Mouse (Mus musculus): ENCODE data around the gene 1600012H06Rik. TPM values are rescaled to one million over a fixed set of nuclear protein-coding genes. Genes with fewer than 3 reads are reported as not detected.
"Not testable (repeated sequence)": the region's sequence is repeated elsewhere in the genome, so short reads cannot be mapped to it uniquely, and the experiment has no call there.

Gene 1600012H06Rik
- total RNA-seq (2014; fragmentation: Nextera tagmentation) (9.4 and 12.4 TPM in 2 replicates), total RNA-seq (2017) (9.2 and 15.6 TPM in 2 replicates)

GRCm38 (mm10) chr17:14943009-14943728, at the start of gene 1600012H06Rik, which contains the start of gene Wdr27:
1600012H06Rik (plus strand) TSS chr17:14943184.
Wdr27 (minus strand) TSS chr17:14943158.
- peak; percentile 97 for ATAC-seq (replicated peaks; ENCODE audit: poor library complexity, severe bottlenecking)

DNA sequence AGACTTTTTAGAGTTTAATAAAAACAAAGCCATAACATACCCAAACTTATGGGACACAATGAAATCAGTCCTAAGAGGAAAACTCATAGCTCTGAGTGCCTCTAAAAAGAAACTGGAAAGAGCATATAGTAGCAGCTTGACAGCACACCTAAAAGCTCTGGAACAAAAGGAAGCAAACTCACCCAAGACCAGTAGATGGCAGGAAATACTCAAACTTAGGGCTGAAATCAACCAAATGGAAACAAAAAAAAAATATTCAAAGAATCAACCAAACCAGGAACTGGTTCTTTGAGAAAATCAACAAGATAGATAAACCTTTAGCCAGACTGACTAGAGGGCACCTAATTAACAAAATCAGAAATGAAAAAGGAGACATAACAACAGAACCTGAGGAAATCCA, 47.9 kb upstream of the 1600012H06Rik start:
- not testable (repeated sequence) for ATAC-seq (replicated peaks; ENCODE audit: poor library complexity, severe bottlenecking)

DNA sequence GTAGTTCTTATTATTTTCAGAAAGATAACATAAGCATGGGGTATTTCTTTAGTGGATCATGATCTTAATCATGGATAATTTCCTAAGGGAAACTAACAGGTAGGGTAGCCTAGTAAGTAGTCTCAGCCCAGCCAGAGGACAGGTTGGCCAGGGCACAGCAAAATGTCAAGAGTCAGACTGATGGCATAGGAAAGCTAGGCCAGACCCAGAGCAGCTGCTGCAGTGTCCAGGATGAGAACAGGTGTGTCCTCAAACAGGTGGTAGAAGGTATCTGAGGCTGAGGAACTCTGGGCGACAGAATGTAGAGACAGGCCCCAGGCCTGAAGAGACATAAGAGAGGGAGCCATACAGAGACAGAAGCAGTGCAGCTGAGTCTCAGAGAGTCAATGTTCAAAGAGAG, 44.0 kb upstream of the 1600012H06Rik start:
- no peak for ATAC-seq (replicated peaks; ENCODE audit: poor library complexity, severe bottlenecking)

GRCm38 (mm10) chr17:14903212-14903611, 39.8 kb upstream of the 1600012H06Rik start:
- no peak for ATAC-seq (replicated peaks; ENCODE audit: poor library complexity, severe bottlenecking)

DNA sequence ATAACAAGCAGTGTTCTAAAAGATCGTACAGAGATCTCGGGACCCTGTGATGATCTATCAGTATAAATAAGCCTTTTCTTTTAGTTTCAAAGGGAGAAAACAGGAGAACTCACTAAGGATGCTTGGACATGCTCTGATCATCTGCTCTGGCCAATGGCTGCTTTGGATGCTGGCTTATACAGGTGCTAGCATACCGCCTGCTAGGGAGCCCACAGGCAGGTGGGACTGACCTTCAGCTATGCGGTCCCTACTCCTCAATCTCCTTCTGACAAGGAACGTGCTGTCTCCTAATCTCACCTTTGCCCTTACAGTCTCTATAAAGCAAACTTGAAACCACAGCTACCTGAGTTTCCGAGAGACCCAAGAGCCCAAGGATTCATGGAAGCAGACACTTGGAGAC, 38.8 kb upstream of the 1600012H06Rik start:
- ATAC-seq (replicated peaks; ENCODE audit: poor library complexity, severe bottlenecking) = no peak

DNA sequence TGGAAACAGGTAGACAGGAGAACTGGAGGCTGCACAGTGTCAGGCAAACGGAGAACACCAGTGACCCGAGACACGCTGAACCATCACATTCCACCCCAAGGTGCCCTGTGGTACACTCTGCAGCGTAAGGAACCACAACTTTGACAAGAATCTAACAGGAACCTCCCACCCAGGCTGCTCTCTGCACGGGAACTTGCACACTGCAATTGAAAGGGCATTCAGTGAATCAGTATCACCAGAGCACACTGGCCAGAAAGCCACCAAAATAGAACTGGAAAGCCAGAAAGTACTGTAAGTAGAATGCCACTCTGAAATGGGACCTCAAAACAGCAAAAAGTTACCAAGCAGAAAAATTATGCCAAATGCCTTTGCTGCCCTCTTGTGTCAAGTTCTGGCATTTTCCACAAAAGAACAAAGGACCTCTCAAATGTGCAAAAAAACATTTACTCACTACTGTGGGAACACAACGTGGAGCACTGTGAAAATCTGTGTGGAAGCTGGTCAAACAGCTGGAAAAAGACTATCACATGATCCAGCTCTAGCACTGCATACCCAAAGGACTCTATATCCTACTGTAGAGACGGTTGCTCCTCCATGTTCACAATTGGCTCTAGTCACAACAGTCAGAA, 38.2 kb upstream of the 1600012H06Rik start:
- ATAC-seq (replicated peaks; ENCODE audit: poor library complexity, severe bottlenecking) = peak; percentile 58

DNA sequence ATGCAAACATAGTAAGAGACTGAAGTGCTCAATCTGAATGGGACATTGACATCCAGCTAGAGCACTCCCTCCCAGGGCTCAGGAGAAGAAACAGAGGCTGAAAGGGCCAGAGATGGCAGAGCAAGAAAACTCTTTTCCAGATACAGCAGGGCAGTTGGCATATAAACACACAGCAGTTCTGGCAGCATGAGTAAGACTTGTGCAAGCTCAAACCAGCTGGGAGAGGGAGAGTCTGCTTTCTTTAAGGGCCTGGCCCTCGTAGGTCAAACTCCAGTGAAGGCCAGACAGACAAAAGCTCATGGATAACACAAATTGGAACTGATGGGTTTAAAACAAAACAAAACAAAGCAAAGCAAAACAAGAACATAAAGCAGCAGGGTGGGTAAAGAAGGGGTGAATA, 36.4 kb upstream of the 1600012H06Rik start:
- ATAC-seq (replicated peaks; ENCODE audit: poor library complexity, severe bottlenecking) = no peak

GRCm38 (mm10) chr17:14907136-14907535, 35.8 kb upstream of the 1600012H06Rik start:
- ATAC-seq (replicated peaks; ENCODE audit: poor library complexity, severe bottlenecking) = no peak

GRCm38 (mm10) chr17:14909331-14909730, 33.7 kb upstream of the 1600012H06Rik start:
- ATAC-seq (replicated peaks; ENCODE audit: poor library complexity, severe bottlenecking) = no peak

DNA sequence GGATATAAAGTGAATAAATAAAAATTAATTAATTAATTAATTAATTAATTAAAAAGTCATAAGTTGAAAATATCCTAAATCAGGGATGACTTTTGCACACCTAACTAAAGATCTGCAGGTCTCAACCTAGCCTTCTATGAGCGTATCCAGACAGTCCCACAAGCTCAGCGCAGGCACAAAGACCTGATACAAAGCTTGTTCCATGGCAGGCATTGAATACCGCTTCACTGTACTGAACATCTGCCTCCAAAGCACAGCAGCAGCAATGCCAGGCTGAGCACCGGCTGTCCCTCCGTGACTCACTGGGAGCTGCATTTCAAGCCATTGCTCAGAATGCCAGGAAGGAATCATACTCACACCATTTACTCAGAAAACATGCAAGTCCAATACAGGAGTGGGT, 32.2 kb upstream of the 1600012H06Rik start:
- no peak for ATAC-seq (replicated peaks; ENCODE audit: poor library complexity, severe bottlenecking)

- 0 out of 2 replicates have a peak, but pooled peaks have one; percentile 46 for ATAC-seq (replicated peaks; ENCODE audit: poor library complexity, severe bottlenecking)
Measured at GRCm38 (mm10) chr17:14912420-14912819, 30.6 kb upstream of the 1600012H06Rik start.

DNA sequence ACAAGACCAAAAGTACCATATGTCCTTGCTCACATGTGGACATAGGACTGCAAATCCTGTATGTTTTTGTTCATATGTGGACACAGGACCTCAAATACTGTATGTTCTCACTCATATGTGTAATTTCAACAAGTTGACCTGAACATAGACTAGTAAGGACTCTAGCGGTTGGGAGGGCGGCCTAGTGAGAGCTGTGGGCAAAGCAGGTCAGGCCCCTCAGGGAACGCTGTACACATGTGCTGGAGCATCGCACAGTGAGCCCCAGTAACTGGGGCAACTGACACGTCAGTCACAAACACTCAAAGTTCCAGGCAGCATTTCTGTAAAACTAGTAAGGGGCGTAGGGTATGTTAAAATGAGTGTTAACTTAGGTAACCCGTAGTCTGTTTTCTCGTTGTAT, 30.0 kb upstream of the 1600012H06Rik start:
- ATAC-seq (replicated peaks; ENCODE audit: poor library complexity, severe bottlenecking) = no peak

GRCm38 (mm10) chr17:14914401-14914800, 28.6 kb upstream of the 1600012H06Rik start:
- no peak for ATAC-seq (replicated peaks; ENCODE audit: poor library complexity, severe bottlenecking)

DNA sequence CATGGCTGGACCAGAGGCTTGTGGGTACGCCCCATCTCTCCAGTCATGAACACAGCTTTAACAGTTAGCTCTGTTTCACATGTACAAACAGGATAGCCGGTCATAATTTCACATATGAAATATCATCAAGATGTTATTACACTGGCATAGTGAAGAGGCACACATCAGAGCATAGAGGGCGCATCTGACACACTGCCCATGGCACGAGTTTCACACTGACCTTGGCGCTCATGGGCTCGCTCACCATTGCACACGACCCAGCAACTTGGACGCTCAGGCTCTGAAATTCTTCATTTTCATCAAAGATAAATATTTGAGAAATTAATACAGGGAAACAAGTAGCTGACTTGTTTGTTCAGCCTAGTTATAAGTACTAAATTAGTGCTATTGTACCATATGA, 25.1 kb upstream of the 1600012H06Rik start:
- ATAC-seq (replicated peaks; ENCODE audit: poor library complexity, severe bottlenecking) = no peak

GRCm38 (mm10) chr17:14921582-14921981, 21.4 kb upstream of the 1600012H06Rik start:
- peak; percentile 95 for ATAC-seq (replicated peaks; ENCODE audit: poor library complexity, severe bottlenecking)

- no peak for ATAC-seq (replicated peaks; ENCODE audit: poor library complexity, severe bottlenecking)
Measured at GRCm38 (mm10) chr17:14927644-14928218, 15.3 kb upstream of the 1600012H06Rik start.

GRCm38 (mm10) chr17:14928631-14929030, 14.4 kb upstream of the 1600012H06Rik start:
- ATAC-seq (replicated peaks; ENCODE audit: poor library complexity, severe bottlenecking) = no peak

GRCm38 (mm10) chr17:14930697-14931096, 12.3 kb upstream of the 1600012H06Rik start:
- ATAC-seq (replicated peaks; ENCODE audit: poor library complexity, severe bottlenecking) = peak; percentile 75

DNA sequence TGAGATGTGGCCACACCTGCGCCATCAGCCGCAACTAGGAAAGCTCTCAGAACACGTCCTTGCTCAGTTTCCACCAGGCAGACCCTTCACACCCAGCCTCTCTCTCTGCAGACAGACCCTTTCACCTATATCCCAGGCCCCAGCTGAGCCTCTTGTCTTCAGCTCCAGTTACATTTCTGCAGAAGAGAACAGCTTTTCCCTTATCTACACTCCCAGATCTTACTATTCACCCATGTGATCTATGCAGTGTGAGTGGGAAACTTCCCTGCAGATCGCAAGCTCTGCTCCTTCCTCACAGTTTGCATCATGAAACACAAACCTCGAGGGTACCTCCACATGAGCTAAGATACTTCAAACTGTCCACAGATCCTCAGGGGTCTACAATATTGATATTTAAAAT, 11.5 kb upstream of the 1600012H06Rik start:
- ATAC-seq (replicated peaks; ENCODE audit: poor library complexity, severe bottlenecking) = no peak

DNA sequence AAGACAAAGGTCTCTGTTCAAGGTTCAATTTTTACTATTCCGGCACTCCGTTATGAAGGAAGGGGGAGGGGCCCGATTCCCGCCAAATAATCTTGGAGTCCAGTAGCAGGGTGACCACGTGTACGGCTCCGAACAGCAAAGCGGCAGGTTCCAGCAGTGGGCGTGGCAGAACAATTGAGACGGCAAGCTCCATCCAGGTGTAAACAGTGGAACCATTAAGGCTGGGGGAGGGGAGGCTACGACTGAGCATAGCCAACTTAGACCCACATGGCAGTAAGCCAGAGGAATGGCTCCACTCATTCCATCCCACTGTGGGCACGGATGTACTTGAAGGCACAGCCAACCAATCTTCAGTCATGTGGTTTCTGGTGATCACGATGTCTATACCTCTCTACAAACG, 7.7 kb upstream of the 1600012H06Rik start:
- ATAC-seq (replicated peaks; ENCODE audit: poor library complexity, severe bottlenecking) = not testable (repeated sequence)

DNA sequence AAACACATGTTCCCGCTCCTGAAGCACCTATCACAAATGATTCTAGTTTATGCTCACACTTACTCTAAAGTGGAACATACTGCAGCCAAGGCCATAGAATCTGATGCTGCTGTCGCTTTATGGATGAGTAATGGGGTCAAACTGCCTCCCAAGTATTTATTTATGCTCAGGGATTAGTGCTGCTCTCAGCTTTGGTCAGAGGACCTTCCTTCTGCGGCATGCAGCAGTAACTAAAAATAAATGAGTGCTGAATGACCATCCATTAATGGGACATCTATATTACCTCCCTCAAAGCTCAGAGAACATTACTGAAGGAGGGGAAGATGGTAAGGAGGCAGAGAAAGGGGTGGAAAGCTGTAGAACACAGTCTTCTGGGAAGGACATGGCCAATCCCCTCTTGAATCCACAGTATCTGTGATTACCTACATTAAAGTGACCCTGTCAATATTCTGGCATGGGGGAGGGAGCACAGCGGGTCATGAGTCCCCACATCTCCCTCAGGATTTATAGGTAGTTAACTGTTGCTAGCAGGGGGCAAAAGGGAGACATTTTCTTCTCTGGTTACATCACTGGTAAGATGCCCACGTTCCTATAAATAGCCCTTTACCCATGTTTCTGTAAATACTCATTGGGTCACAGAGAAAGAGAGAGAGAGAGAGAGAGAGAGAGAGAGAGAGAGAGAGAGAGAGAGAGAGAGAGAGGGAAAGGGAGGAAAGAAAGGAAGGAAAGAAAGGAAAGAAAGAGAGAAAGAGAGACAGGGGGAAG, 7.0 kb upstream of the 1600012H06Rik start:
- no peak for ATAC-seq (replicated peaks; ENCODE audit: poor library complexity, severe bottlenecking)

Measured in granulocyte monocyte progenitor cell, adult 5-6 weeks (primary cell).